Mouse (Mus musculus) limb, embryonic 14.5 days (tissue): ENCODE data around the gene Pacs1. TPM values are rescaled to one million over a fixed set of nuclear protein-coding genes. Genes with fewer than 3 reads are reported as not detected.

ENCODE experiments used
- ATAC-seq: fragments of 200-750 bp; cut with Nextera tagmentation; 2 replicates; pipeline ENCODE4 v1.8.0; 2017; ENCODE audit warnings: low read depth, moderate number of reproducible peaks, moderate TSS enrichment; ENCODE audit not compliant: low FRiP score
- DNase-seq: peaks from one replicate; pipeline ENCODE4 v3.0.0-alpha.2; 2015; ENCODE audit warnings: low spot score
- H3K27ac ChIP-seq: fragments of 300-500 bp; sonication (generic); replicated peaks from 2 replicates; pipeline ENCODE4 v1.5.1; 2014; ENCODE audit warnings: low read depth, mild to moderate bottlenecking, low read length, moderate library complexity, mixed read lengths
- H3K27me3 ChIP-seq: fragments of 300-500 bp; sonication (generic); 2 replicates; pipeline ENCODE4 v1.6.1; 2014; ENCODE audit warnings: low read length, mixed read lengths; ENCODE audit not compliant: control insufficient read depth, insufficient read depth
- H3K36me3 ChIP-seq: fragments of 300-500 bp; sonication (generic); 2 replicates; pipeline ENCODE4 v1.6.1; 2014; ENCODE audit warnings: mild to moderate bottlenecking, low read length, moderate library complexity, mixed read lengths; ENCODE audit not compliant: control insufficient read depth, insufficient read depth
- H3K4me1 ChIP-seq: fragments of 300-500 bp; sonication (generic); 2 replicates; pipeline ENCODE4 v1.6.1; 2014; ENCODE audit warnings: antibody characterized with exemption, low read length, mixed read lengths; ENCODE audit not compliant: control insufficient read depth, insufficient read depth
- H3K4me2 ChIP-seq: fragments of 300-500 bp; sonication (generic); replicated peaks from 2 replicates; pipeline ENCODE4 v1.6.1; 2014; ENCODE audit warnings: low read depth, mild to moderate bottlenecking, low read length, moderate library complexity; ENCODE audit not compliant: severe bottlenecking
- H3K4me3 ChIP-seq: fragments of 300-500 bp; sonication (generic); replicated peaks from 2 replicates; pipeline ENCODE4 v1.5.1; 2014; ENCODE audit warnings: low read length
- H3K9ac ChIP-seq: fragments of 300-500 bp; sonication (generic); 2 replicates; pipeline ENCODE4 v1.6.1; 2014; ENCODE audit warnings: mild to moderate bottlenecking, low read depth, low read length, moderate library complexity; ENCODE audit not compliant: severe bottlenecking
- H3K9me3 ChIP-seq: fragments of 300-500 bp; sonication (generic); 2 replicates; pipeline ENCODE4 v1.6.1; 2016; ENCODE audit warnings: low read length; ENCODE audit not compliant: control insufficient read depth
- POLR2A ChIP-seq: fragments of 200-500 bp; IDR thresholded peaks from 2 replicates; pipeline ENCODE4 v1.8.0; 2012; ENCODE audit warnings: inconsistent platforms, mild to moderate bottlenecking, moderate library complexity, borderline replicate concordance; ENCODE audit not compliant: insufficient read depth, insufficient read length; ENCODE audit errors: extremely low read depth
- WGBS: fragments of 180-500 bp; shearing (Covaris S2); extraction: QIAGEN DNeasy Blood & Tissue Kit; methylation state at CpG from one replicate; pipeline ENCODE4 v1.1.7; 2014; 5-methylcytosine and 5-hydroxymethylcytosine counted together
- polyA plus RNA-seq, 2 experiments: library from polyadenylated mRNA; depleted of rRNA in 1 of 2; stranded (reverse) in 1 of 2; unstranded in 1 of 2; fragments of >200 nt; fragmentation: Nextera tagmentation in 1 of 2; extraction: Ambion mirVana in 1 of 2; gene quantifications; 2 replicates each; pipeline versions ENCODE4 v1.2.1 to v1.2.3; 2012 to 2014

Pacs1 gene
- polyA plus RNA-seq, 2 experiments = 30.7 to 42.0 TPM

DNA sequence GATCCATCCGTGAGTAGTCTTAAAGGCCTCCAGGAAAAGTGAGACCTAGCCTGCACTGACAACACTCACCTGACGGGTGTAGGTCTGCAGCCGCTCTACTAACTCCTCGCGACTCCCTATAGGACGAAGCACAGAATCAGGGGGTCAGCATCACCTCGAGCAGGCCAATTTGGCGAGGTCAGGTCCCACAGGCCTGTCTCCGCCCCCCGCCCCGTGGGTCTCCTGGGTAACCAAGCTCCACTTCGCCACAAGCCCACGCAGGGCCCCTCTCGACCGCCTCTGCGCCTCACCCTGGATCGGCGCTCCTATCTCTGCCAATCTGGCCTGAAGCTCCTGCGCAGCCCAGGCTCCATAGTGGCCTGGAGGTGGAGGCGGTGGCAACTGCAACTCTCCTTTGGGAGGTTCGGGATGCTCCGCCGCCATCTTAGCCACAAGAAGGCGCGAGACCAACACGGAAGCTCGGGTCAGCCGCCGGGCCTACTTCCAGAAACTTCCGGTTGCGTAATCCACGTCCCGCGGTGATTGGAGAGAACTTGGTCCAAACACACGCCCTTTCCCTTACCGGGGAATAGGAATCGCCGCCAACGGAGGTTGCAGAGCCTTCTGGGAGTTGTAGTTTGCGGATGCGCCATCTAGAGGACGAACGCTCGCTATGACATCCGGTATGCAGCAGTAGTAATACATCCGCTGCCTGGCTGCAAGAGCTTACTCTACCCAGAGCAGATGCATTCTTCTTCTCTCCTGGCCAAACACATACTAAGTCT is 22.2 kb upstream of the Pacs1 start, which contains the start of gene Sf3b2:
TSS of gene Sf3b2 (minus strand) at position 484 of the 764 bp plus-strand sequence.
- Histone ChIP-seq H3K9me3 (no peaks in the 10 kb centered on the region), H3K4me3 (peak within 1 kb of the TSS; percentile 91), H3K27me3 (no peaks in the 10 kb centered on the region), H3K9ac (peak within 1 kb of the TSS; percentile 82), H3K4me2 (peak within 1 kb of the TSS; percentile 83), H3K4me1 (peaks cover 19% of the 10 kb centered on the region), H3K36me3 (peaks cover 29% of the 10 kb centered on the region), H3K27ac (peak within 1 kb of the TSS; percentile 83)
- WGBS = under 1% methylated on average over 43 of the region's 46 CpGs
- 0 out of 2 replicates have a peak, but pooled peaks have one; percentile 18 for TF ChIP-seq POLR2A
- DNase-seq (peak; percentile 100), ATAC-seq (peak; percentile 96)

DNA sequence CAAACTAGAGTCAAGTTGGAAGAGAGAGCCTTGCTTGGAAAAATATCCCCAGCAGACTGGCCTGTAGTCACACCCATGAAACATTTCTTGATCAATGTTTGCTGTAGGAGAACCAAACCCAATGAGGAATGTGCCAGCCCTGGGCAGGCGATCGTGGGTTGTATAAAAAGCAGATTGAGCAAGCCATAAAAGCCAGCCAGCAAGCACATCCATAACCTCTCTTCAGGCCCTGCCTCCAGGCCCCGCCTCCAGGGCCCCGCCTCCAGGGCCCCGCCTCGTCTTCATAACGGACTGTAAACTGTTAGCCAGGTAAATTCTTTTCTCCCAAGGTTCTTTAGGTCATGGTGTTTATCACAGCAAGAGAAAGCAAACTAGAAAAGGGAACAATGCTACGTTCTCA is 5.5 kb upstream of the Pacs1 start:
- H3K4me1 ChIP-seq = peaks cover 4% of the 10 kb centered on the region; the same call in 1 of the 2 replicates
- H3K36me3 ChIP-seq = peaks cover 85% of the 10 kb centered on the region
- H3K9me3 ChIP-seq = no peaks in the 10 kb centered on the region
- no peak overlapping the region for H3K9ac ChIP-seq
- no peak for ATAC-seq
- no peak overlapping the region for H3K4me2 ChIP-seq
- no peak overlapping the region for H3K27ac ChIP-seq
- DNase-seq = no peak
- no peak for TF ChIP-seq POLR2A
- H3K27me3 ChIP-seq = no peaks in the 10 kb centered on the region
- 80% methylated on average over 8 of the region's 8 CpGs for WGBS
- H3K4me3 ChIP-seq = no peak overlapping the region

GRCm38 (mm10) chr19:5277140-5277539 is 4.2 kb upstream of the Pacs1 start:
- Histone ChIP-seq H3K4me3 (no peak overlapping the region), H3K27me3 (no peaks in the 10 kb centered on the region), H3K9me3 (no peaks in the 10 kb centered on the region), H3K36me3 (peaks cover 73% of the 10 kb centered on the region), H3K4me1 (peaks cover 6% of the 10 kb centered on the region), H3K27ac (no peak overlapping the region), H3K4me2 (no peak overlapping the region), H3K9ac (no peak overlapping the region)
- WGBS = 93% methylated on average over 3 of the region's 3 CpGs
- no peak for DNase-seq
- ATAC-seq = no peak
- no peak for TF ChIP-seq POLR2A

DNA sequence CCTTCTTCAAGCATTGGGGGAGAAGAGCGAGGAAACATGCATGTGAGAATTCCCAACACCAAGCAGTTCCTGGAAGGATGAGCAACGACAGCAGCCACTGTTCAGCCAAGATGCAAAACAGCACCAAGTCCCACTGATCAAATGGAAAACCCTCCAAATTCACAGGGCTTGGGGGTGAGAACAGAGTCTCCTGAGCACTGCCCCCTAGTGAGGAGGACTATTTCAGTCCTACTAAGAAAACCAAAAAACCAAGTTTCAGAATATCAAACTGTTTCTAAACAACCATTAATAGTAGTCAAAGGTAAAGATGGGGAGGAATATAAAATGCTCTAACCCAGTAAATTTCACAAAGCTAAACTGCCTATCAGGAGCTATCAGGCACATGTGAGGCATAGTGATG is 3.6 kb upstream of the Pacs1 start:
- no peak overlapping the region for H3K27ac ChIP-seq
- ATAC-seq (no peak), DNase-seq (no peak)
- TF ChIP-seq POLR2A = no peak
- H3K4me2 ChIP-seq = no peak overlapping the region
- peaks cover 68% of the 10 kb centered on the region for H3K36me3 ChIP-seq
- whole genome bisulfite sequencing = 92% methylated on average over 2 of the region's 2 CpGs
- no peak overlapping the region for H3K4me3 ChIP-seq
- H3K9ac ChIP-seq = no peak overlapping the region
- H3K4me1 ChIP-seq = peaks cover 12% of the 10 kb centered on the region
- no peaks in the 10 kb centered on the region for H3K9me3 ChIP-seq
- H3K27me3 ChIP-seq = no peaks in the 10 kb centered on the region

- Histone ChIP-seq H3K4me1 (peaks cover 15% of the 10 kb centered on the region), H3K36me3 (peaks cover 60% of the 10 kb centered on the region), H3K4me2 (no peak overlapping the region), H3K9ac (no peak overlapping the region), H3K4me3 (no peak overlapping the region), H3K27ac (no peak overlapping the region), H3K9me3 (no peaks in the 10 kb centered on the region), H3K27me3 (no peaks in the 10 kb centered on the region)
- no peak for TF ChIP-seq POLR2A
- ATAC-seq = no peak
- WGBS = 90% methylated on average over 5 of the region's 5 CpGs
- no peak for DNase-seq
These were observed 2.8 kb upstream of the Pacs1 start for GRCm38 (mm10) chr19:5275736-5276135.
